ENCODE assay signal across 8 mouse cellular contexts in genomic region chr3:152981988-152982387, GRCm38 (mm10). TPM values are rescaled to one million over a fixed set of nuclear protein-coding genes. Genes with fewer than 3 reads are reported as not detected.
DNase-seq lines count a peak whose midpoint lies in the region; ATAC-seq and TF ChIP-seq lines count a peak whose summit lies in the region.

TSS of gene St6galnac5 (minus strand) at chr3:152982246.

- no peak within 1 kb of the TSS for H3K27ac ChIP-seq in embryonic fibroblast, embryonic 13.5 days (ENCODE audit: insufficient read depth, low read length)
- H3K27ac ChIP-seq in liver, embryonic 16.5 days (ENCODE audit: low read length) = no peak within 1 kb of the TSS
- H3K27ac ChIP-seq in stomach, embryonic 14.5 days (ENCODE audit: low read length) = no peak within 1 kb of the TSS

- no peaks in the 10 kb centered on the region for H3K9me3 ChIP-seq in liver, embryonic 16.5 days (replicated peaks; ENCODE audit: control insufficient read depth, low read length)
- no peaks in the 10 kb centered on the region for H3K9me3 ChIP-seq in stomach, embryonic 14.5 days (ENCODE audit: control insufficient read depth, low read depth, low read length)

- no peaks in the 10 kb centered on the region for H3K4me1 ChIP-seq in embryonic fibroblast, embryonic 13.5 days (ENCODE audit: control insufficient read depth, insufficient read depth, low read length)
- H3K4me1 ChIP-seq in liver, embryonic 16.5 days (ENCODE audit: control insufficient read depth, low read depth, low read length) = no peaks in the 10 kb centered on the region; the same call in 1 of the 2 replicates
- peaks cover 7% of the 10 kb centered on the region; the same call in 1 of the 2 replicates for H3K4me1 ChIP-seq in stomach, embryonic 14.5 days (ENCODE audit: control insufficient read depth, insufficient read depth, low read length)

- peak; percentile 34 for ATAC-seq in CD4-positive, CD25-positive, alpha-beta regulatory T cell, adult 4 months
- no peak for ATAC-seq in liver, embryonic 16.5 days (ENCODE audit: low read depth)
- no peak for ATAC-seq in stomach, embryonic 14.5 days (ENCODE audit: insufficient number of reproducible peaks, insufficient read depth, low FRiP score, low read depth)

- peak within 1 kb of the TSS; percentile 28 for H3K4me2 ChIP-seq in liver, embryonic 16.5 days (ENCODE audit: low read depth, low read length)
- peak within 1 kb of the TSS; percentile 67 for H3K4me2 ChIP-seq in stomach, embryonic 14.5 days (replicated peaks; ENCODE audit: low read depth, low read length)

- no peak for TF ChIP-seq CTCF in embryonic fibroblast, embryonic 13.5 days (IDR thresholded peaks at IDR 0.05; ENCODE audit: borderline replicate concordance, insufficient read depth, low read length)

- no peaks in the 10 kb centered on the region for H3K36me3 ChIP-seq in liver, embryonic 16.5 days (ENCODE audit: control insufficient read depth, insufficient read depth)
- no peaks in the 10 kb centered on the region for H3K36me3 ChIP-seq in stomach, embryonic 14.5 days (ENCODE audit: control insufficient read depth, insufficient read depth, low read length)

- TF ChIP-seq POLR2A in embryonic fibroblast, embryonic 13.5 days (IDR thresholded peaks at IDR 0.05; ENCODE audit: low read depth, low read length) = no peak

- H3K4me3 ChIP-seq in embryonic fibroblast, embryonic 13.5 days (ENCODE audit: insufficient read depth, low read length) = peak within 1 kb of the TSS; percentile 29
- H3K4me3 ChIP-seq in liver, embryonic 16.5 days (ENCODE audit: low read depth, low read length) = no peak within 1 kb of the TSS
- peak within 1 kb of the TSS; percentile 38 for H3K4me3 ChIP-seq in stomach, embryonic 14.5 days (ENCODE audit: low read depth, low read length)

- WGBS in liver, embryonic 16.5 days (ENCODE audit: insufficient replicate concordance) = under 1% methylated on average over 17 of the region's 17 CpGs
- 0% methylated on average over 17 of the region's 17 CpGs for WGBS in stomach, embryonic 14.5 days

- peak; percentile 50 to 56 for DNase-seq in cerebellum, postnatal 25 days
- no peak for DNase-seq in cerebellum, adult 11 months
- peak; percentile 73 to 83 for DNase-seq in layer of hippocampus, adult 18-20 months (ENCODE audit: low spot score in 2 of 2)
- no peak for DNase-seq in ovary, postnatal 14 days (ENCODE audit: low spot score)

- H3K9ac ChIP-seq in liver, embryonic 16.5 days (ENCODE audit: low read depth, low read length) = no peak within 1 kb of the TSS
- no peak within 1 kb of the TSS for H3K9ac ChIP-seq in stomach, embryonic 14.5 days (replicated peaks; ENCODE audit: low read depth, low read length)

- peaks cover 37% of the 10 kb centered on the region for H3K27me3 ChIP-seq in liver, embryonic 16.5 days (ENCODE audit: control insufficient read depth, insufficient read depth, low read depth, low read length)
- peaks cover 11% of the 10 kb centered on the region for H3K27me3 ChIP-seq in stomach, embryonic 14.5 days (ENCODE audit: control insufficient read depth, insufficient read depth, low read length)

RNA-seq across cellular contexts. Expression of gene St6galnac5, which starts in this region (rescaled TPM):
- polyA plus RNA-seq in CD4-positive, CD25-positive, alpha-beta regulatory T cell, adult 4 months (2017; shearing (Covaris generic)) = not detected
- polyA plus RNA-seq in embryonic fibroblast, embryonic 13.5 days (2011; ENCODE audit: insufficient read length, low read depth, missing spikeins) = 0.12 TPM in 1 of 2 replicates, not detected in the other
- 100 to 1,000 TPM; 118 to 132 TPM for total RNA-seq in layer of hippocampus, adult 18-20 months (2021)
- 0.05 TPM in 1 of 2 replicates, not detected in the other for polyA plus RNA-seq in liver, embryonic 16.5 days (2015; fragmentation: Nextera tagmentation; extraction: Ambion mirVana)
- 1.4 and 1.5 TPM in 2 replicates for polyA plus RNA-seq in stomach, embryonic 14.5 days (2014; fragmentation: Nextera tagmentation; extraction: Ambion mirVana)

Comparison
In these comparisons a context has a peak if more than half of its experiments do, and no peak if none do; other contexts are left out.
1. DNase-seq: peak in cerebellum, postnatal 25 days (2 of 2) and layer of hippocampus, adult 18-20 months (2 of 2); none in cerebellum, adult 11 months (single experiment) and ovary, postnatal 14 days (single experiment).
2. Peak in ATAC-seq in CD4-positive, CD25-positive, alpha-beta regulatory T cell, adult 4 months; RNA of the gene not detected or under 1 TPM.